Mouse (Mus musculus) MEL (cell line): Measurements from ENCODE around the gene Exoc5.

Experiments used
- CTCF ChIP-seq, 3 experiments: IDR thresholded peaks in 2 of 3; conservative IDR thresholded peaks in 1 of 3; 2 replicates each; pipeline ENCODE4 v1.5.1; 2011 to 2012; ENCODE audit warnings: low read length in 3 of 3, low read depth in 2 of 3, mild to moderate bottlenecking in 2 of 3, improper control_type of control experiment in 1 of 3, inconsistent platforms in 1 of 3, mixed read lengths in 1 of 3, moderate library complexity in 1 of 3; ENCODE audit not compliant: control insufficient read depth in 1 of 3, insufficient read depth in 1 of 3, poor library complexity in 1 of 3, severe bottlenecking in 1 of 3
- EP300 ChIP-seq, 2 experiments: IDR thresholded peaks; 2 replicates each; pipeline ENCODE4 v1.6.1; 2011; ENCODE audit warnings: improper control_type of control experiment in 2 of 2, low read length in 2 of 2, low read depth in 1 of 2, mild to moderate bottlenecking in 1 of 2
- POLR2A ChIP-seq, 2 experiments: IDR thresholded peaks; 2 replicates each; pipeline ENCODE4 v1.6.1; 2011 to 2012; ENCODE audit warnings: low read length in 2 of 2, mild to moderate bottlenecking in 2 of 2, control low read depth in 1 of 2, improper control_type of control experiment in 1 of 2, low read depth in 1 of 2, moderate library complexity in 1 of 2; ENCODE audit not compliant: control insufficient read depth in 1 of 2, insufficient read depth in 1 of 2, poor library complexity in 1 of 2

DNA sequence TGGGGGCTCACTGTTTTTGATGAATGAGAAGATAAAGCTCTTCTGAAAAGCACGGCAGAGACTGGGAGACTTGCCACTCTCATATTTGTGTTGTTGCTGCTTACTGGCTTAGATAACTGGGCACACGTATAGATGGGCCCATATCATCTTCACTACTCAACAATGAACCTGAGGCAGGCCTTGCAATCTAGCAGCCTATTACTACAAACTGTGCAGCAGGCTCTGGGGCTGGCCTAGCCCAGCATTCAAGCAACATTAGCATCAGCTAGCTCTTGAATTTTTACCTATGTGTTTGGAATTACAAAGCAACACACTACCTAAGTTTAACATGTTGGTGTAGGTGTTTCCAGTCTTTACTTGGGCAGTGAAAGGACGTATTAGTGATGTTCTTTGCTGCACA lies 72.6 kb downstream of the Exoc5 start:
- TF ChIP-seq POLR2A (IDR thresholded peaks at IDR 0.05; ENCODE audit: control insufficient read depth in 1 of 2, insufficient read depth in 1 of 2, low read depth in 1 of 2, low read length in 2 of 2, poor library complexity in 1 of 2) = no peak
- TF ChIP-seq CTCF (IDR thresholded peaks at IDR 0.05 in 2 of 3, conservative IDR thresholded peaks at IDR 0.05 in 1 of 3; ENCODE audit: control insufficient read depth in 1 of 3, insufficient read depth in 1 of 3, low read depth in 2 of 3, low read length in 3 of 3, poor library complexity in 1 of 3, severe bottlenecking in 1 of 3) = no peak
- no peak for TF ChIP-seq EP300 (IDR thresholded peaks at IDR 0.05; ENCODE audit: low read depth in 1 of 2, low read length in 2 of 2)
